Mouse (Mus musculus): ENCODE results near the gene Hs3st3b1.

Hs3st3b1 gene

DNA sequence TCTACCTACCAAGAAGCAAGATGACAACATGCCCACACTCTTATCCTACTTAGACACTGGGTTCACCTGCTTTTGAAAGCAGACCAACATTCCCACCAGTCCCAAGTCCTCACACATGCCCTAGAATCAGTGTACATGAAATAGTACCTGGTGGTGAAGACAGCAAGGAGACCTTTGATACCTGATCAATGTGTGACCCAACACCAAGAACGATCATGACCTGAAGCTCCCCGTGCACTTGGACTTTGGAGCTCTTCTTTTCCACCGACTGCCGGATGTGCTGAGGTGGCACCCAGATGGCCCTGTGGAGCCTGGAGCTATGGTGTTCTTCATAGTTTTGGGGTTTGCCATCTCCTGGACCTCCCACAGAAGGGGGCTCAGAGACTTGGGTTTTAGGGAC, 43.5 kb downstream of the Hs3st3b1 start:
- DNase-seq: no peak

DNA sequence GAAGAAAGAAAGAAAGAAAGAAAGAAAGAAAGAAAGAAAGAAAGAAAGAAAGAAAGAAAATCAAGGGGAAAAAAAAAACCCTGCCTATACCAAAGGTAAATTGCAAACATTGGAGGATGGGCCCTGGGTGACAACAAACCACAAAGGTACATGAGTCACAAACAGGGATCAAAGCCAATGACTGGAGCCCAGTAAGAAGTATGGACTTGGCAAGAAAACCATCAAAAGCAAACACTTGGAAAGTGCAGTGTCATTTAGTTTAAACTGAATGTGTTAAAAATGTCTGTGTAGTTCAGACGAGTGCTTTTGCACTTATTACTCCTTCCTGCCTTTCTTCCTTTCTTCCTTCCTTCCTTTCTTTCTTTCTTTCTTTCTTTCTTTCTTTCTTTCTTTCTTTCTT, 59.3 kb downstream of the Hs3st3b1 start:
- no peak for DNase-seq

DNA sequence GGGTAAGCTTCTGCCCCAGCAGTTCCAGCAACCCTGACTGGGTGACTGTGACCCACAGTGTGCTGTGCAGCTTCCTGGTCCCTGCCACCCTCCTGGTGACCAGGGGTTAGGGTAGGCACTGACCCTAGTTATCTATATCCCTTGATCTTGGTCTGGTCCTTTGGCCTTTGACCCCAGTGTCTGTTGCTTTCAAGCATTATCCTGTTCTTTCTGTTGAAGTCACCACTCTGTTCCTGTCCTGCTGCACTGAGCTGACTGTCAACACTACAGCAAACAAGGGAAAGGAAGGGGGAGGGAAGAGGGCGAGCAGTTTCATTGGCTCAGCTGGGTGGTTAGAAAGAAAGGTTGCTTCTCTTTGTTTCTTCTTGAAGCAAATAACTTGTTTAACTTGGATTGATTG, 60.1 kb downstream of the Hs3st3b1 start:
- DNase-seq: no peak

DNA sequence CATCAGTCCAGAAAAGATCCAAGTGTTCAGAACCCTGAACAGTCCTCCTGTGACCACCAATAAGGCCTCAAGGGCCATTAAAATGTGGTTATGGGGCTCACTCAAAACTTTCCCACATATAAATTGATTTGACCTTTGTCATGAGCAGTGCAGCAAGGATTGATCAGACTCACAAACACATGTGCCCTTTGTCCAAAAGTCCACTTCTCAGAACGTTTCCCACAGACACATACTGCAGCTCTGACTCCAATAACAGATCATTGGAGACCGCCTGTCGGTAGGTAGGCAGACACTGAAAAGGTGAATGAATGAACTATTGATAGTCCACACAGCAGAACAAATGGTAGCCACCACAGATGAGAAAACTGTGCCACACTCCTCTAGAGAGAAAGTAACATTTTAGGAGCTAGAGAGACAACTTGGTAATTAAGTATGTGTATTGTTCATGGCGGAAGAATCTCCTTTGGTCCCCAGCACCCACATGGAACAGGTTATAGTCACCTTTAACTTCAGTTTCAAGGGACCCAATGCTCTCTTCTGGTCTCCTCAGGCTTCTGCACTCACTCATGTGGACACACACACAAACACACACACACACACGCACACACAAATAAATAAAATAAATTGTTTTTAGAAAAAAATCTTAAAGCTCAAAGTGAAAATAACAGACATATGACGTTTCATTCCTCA, 70.9 kb downstream of the Hs3st3b1 start:
- DNase-seq: no peak

DNA sequence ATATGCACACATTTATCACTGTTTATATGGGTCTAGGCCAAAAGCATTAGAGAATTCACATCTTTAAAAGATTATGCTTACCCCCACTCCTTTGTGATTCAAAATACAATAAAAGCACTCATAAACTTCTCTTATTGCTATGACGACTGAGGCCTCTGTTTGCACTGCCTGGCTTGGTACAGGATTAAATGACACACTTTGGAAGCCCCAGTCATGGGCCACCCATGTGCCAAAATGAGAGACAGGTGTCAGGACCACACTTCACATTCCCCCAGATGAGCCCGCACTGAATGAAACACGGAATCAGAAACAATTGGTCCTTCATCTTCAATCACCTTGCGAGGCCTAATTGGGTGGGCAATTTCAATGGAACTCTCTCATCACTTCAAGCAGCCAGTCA, 71.8 kb downstream of the Hs3st3b1 start:
- no peak for DNase-seq

DNA sequence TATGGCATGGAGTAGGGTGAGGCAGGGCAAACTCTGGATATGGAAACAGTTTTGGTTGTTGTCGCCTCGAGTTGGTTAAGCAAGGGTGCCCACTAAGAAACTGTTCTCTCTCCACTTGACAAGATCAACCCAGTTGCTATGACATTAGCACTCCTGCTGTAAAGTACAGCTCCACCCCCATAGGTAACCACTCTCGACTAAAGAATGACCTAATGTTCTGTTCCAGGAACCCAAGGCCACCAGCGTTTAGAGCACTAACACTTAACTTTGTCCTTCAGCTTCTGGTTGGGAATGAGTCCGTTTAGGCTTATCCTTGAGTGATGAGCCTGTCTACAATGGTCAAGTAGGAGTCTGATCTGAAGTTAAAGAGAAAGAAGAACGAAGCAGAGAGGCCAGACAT, 76.7 kb downstream of the Hs3st3b1 start:
- no peak for DNase-seq

DNA sequence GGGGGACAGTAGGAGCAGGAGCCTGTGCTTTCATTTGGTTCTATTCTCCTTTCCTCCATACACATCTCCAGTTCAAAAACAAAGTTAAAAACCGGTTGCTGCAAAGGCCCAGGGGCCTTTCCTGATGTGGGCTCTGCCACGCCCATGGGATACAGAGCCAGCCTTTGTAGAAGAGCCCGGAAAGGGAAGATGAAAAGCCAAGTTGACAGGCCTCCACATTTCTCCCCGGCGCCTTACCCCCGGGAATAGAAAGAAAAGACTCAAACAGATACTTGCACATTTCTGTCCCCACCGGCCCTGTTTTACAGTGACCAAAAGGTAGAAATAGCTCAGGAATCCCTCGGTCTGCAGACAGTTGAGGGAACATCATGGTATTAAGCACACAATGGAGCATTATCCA, 77.4 kb downstream of the Hs3st3b1 start:
- DNase-seq: no peak

DNA sequence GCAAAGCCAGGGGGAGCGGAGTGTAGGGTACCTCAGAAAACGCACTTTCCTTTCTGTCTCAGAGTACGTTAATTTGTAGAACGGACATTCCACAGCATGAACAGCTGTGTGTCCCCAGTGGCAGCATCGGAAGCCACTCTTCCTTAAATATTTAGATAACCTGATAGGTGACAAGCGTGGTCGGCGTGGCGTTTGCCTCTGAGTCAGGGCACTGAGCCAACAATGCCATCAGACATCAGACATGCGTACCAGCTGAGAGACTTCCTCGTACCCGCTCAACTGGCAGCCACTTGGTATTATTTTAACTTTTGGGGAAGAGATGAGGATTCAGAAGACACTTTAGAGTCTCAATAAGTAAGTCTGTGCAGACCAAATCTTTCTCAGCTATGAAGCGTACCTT, 84.6 kb downstream of the Hs3st3b1 start:
- no peak for DNase-seq

Measured in right cerebral cortex, postnatal 4 days (tissue).